Mouse (Mus musculus) limb, embryonic 14.5 days (tissue): ENCODE measurements at regions not wholly inside any gene's neighbourhood (a gene's known extent, or its start where the extent isn't known, plus 50 kb on each side); places are given as distances from the start of the nearest gene placed in this dataset.

Experiments used
- ATAC-seq: fragments of 200-750 bp; cut with Nextera tagmentation; 2 replicates; pipeline ENCODE4 v1.8.0; 2017; ENCODE audit warnings: low read depth, moderate number of reproducible peaks, moderate TSS enrichment; ENCODE audit not compliant: low FRiP score
- DNase-seq: peaks from one replicate; pipeline ENCODE4 v3.0.0-alpha.2; 2015; ENCODE audit warnings: low spot score
- H3K27ac ChIP-seq: fragments of 300-500 bp; sonication (generic); replicated peaks from 2 replicates; pipeline ENCODE4 v1.5.1; 2014; ENCODE audit warnings: low read depth, mild to moderate bottlenecking, low read length, moderate library complexity, mixed read lengths
- H3K27me3 ChIP-seq: fragments of 300-500 bp; sonication (generic); 2 replicates; pipeline ENCODE4 v1.6.1; 2014; ENCODE audit warnings: low read length, mixed read lengths; ENCODE audit not compliant: control insufficient read depth, insufficient read depth
- H3K36me3 ChIP-seq: fragments of 300-500 bp; sonication (generic); 2 replicates; pipeline ENCODE4 v1.6.1; 2014; ENCODE audit warnings: mild to moderate bottlenecking, low read length, moderate library complexity, mixed read lengths; ENCODE audit not compliant: control insufficient read depth, insufficient read depth
- H3K4me1 ChIP-seq: fragments of 300-500 bp; sonication (generic); 2 replicates; pipeline ENCODE4 v1.6.1; 2014; ENCODE audit warnings: antibody characterized with exemption, low read length, mixed read lengths; ENCODE audit not compliant: control insufficient read depth, insufficient read depth
- H3K4me2 ChIP-seq: fragments of 300-500 bp; sonication (generic); replicated peaks from 2 replicates; pipeline ENCODE4 v1.6.1; 2014; ENCODE audit warnings: low read depth, mild to moderate bottlenecking, low read length, moderate library complexity; ENCODE audit not compliant: severe bottlenecking
- H3K4me3 ChIP-seq: fragments of 300-500 bp; sonication (generic); replicated peaks from 2 replicates; pipeline ENCODE4 v1.5.1; 2014; ENCODE audit warnings: low read length
- H3K9ac ChIP-seq: fragments of 300-500 bp; sonication (generic); 2 replicates; pipeline ENCODE4 v1.6.1; 2014; ENCODE audit warnings: mild to moderate bottlenecking, low read depth, low read length, moderate library complexity; ENCODE audit not compliant: severe bottlenecking
- H3K9me3 ChIP-seq: fragments of 300-500 bp; sonication (generic); 2 replicates; pipeline ENCODE4 v1.6.1; 2016; ENCODE audit warnings: low read length; ENCODE audit not compliant: control insufficient read depth
- POLR2A ChIP-seq: fragments of 200-500 bp; IDR thresholded peaks from 2 replicates; pipeline ENCODE4 v1.8.0; 2012; ENCODE audit warnings: inconsistent platforms, mild to moderate bottlenecking, moderate library complexity, borderline replicate concordance; ENCODE audit not compliant: insufficient read depth, insufficient read length; ENCODE audit errors: extremely low read depth
- WGBS: fragments of 180-500 bp; shearing (Covaris S2); extraction: QIAGEN DNeasy Blood & Tissue Kit; methylation state at CpG from one replicate; pipeline ENCODE4 v1.1.7; 2014; 5-methylcytosine and 5-hydroxymethylcytosine counted together

DNA sequence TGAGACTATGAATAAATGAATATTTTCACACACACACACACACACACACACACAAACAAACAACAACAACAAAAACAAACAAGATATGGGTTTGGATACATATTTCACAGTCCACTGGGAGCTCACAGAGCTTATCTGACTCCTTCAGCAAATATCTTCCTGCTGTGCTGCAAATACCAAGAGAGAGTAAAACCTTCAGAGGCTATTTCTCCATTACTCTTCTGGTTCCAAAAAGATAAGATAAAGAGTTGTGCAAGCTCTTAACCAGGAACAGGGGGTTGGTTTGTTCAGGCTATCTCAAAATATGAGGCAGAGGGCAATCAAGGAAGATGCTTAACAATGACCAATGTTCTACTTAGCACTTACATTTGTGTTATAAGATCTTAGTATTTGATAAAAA lies 416.1 kb upstream of the Nrp1 start:
- ATAC-seq, result no peak
- H3K4me1 ChIP-seq, result no peaks in the 10 kb centered on the region
- no peak overlapping the region for H3K9ac ChIP-seq
- no peak overlapping the region for H3K4me3 ChIP-seq
- no peaks in the 10 kb centered on the region for H3K36me3 ChIP-seq
- TF ChIP-seq POLR2A, result no peak
- no peaks in the 10 kb centered on the region for H3K9me3 ChIP-seq
- no peak for DNase-seq
- no peak overlapping the region for H3K4me2 ChIP-seq
- H3K27me3 ChIP-seq, result no peaks in the 10 kb centered on the region
- no peak overlapping the region for H3K27ac ChIP-seq

DNA sequence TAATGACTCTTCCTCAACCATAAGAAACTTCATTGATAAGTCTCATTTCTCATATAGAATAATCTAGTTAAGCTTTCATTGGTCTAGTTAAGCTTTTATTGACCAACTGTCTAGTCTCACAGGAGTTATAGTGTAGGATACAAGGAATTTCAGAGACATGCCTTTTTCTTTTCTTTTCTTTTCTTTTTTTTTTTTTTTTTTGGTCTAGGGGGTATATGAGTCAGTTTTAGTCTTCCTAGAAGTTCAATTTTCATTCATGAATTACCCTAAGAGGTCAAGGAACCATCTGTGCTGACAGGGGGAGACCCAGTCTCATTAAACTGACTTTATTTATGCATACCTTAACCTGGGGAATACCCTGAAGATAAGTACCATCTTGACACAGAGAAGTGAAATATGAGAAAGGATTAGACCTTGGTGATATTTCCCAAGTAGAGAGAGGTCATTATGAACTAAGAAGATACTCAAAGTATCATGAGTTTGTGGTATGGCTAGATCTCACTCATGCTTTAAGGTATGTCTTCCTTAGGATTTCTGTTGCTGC lies 413.4 kb upstream of the Nrp1 start:
- TF ChIP-seq POLR2A, result no peak
- ATAC-seq (no peak), DNase-seq (no peak)
- no peak overlapping the region for H3K4me2 ChIP-seq
- no peaks in the 10 kb centered on the region for H3K9me3 ChIP-seq
- no peak overlapping the region for H3K27ac ChIP-seq
- H3K27me3 ChIP-seq, result no peaks in the 10 kb centered on the region
- H3K36me3 ChIP-seq, result no peaks in the 10 kb centered on the region
- no peak overlapping the region for H3K4me3 ChIP-seq
- H3K4me1 ChIP-seq, result no peaks in the 10 kb centered on the region
- H3K9ac ChIP-seq, result no peak overlapping the region

DNA sequence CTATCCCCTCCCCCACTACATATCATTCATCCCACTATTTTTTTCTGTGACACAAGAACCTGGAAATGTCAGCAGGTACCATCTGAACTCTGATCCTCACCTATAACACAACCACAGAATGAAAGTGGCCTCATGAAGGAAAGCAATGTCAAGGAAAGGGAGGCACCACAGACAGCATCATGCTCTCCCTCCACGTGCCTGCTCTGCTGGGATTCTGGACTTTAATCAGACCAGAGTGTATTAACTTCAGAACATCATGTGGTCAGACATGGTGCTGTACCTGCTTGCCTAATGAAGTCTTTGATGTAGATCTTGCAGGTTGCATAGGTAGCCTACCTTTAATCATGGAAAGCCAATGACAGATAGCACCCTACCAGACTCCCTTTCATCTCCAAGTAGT lies 400.8 kb upstream of the Nrp1 start:
- Histone ChIP-seq H3K4me2 (no peak overlapping the region), H3K9ac (no peak overlapping the region), H3K36me3 (no peaks in the 10 kb centered on the region), H3K27me3 (no peaks in the 10 kb centered on the region), H3K4me1 (no peaks in the 10 kb centered on the region), H3K9me3 (no peaks in the 10 kb centered on the region), H3K27ac (no peak overlapping the region), H3K4me3 (no peak overlapping the region)
- TF ChIP-seq POLR2A, result no peak
- DNase-seq (no peak), ATAC-seq (no peak)
- 54% methylated on average over 1 of the region's 1 CpGs for WGBS

DNA sequence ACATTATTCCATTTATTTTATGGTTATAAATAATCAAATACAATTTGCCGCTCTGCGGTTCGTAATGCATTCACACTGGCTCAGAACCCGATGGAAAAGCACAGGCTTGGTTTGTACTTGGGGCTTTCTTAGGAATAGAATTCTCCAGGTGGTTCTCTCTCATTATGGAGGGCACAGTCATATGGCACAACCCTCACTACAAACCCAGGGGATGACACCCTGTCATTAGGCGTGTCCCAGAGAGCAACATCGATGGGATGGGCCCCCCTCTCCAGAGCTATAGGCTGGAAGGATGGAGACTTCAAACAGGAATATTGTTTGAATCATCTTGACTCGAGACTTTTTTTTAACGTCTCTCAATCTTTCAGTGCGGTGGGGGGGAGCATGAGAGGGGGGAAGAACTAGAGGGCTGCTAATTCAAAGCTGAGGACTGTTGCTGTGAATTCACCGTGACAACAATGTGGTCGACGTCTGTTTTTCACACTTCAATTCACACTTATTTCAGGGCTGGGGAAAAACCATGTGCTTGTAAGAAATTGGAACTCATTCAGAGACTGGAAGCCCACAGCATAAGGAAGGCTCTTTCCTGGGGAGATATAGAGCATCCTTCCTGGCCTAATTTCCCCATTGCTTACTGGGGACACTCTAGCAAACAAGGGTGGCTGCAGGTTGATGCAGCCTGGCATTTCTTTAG lies 399.9 kb upstream of the Nrp1 start:
- 69% methylated on average over 12 of the region's 12 CpGs for WGBS
- no peak overlapping the region for H3K27ac ChIP-seq

DNA sequence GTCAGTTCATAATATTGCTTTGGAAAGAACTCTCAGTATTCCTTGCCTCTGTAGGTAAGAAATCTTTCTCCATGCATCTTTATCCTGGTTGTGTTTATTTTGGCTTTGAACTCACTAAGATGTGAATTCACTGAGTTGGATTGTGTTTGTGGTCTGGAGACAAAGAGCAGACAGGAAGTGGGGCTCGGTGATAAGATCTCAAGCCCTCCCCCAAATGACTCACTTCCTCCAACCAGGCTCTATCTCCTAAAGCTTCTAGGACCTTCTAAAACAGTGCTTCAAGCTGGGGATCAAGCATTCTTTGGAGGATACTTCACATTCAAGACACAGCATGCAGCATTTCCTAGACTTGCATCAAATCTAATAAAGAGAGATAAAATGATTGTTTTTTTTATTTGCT lies 395.5 kb upstream of the Nrp1 start:
- Histone ChIP-seq H3K9ac (no peak overlapping the region), H3K9me3 (no peaks in the 10 kb centered on the region), H3K4me3 (no peak overlapping the region), H3K4me1 (no peaks in the 10 kb centered on the region), H3K27ac (no peak overlapping the region), H3K27me3 (no peaks in the 10 kb centered on the region), H3K4me2 (no peak overlapping the region), H3K36me3 (no peaks in the 10 kb centered on the region)
- DNase-seq (no peak), ATAC-seq (no peak)
- 71% methylated on average over 1 of the region's 1 CpGs for WGBS
- no peak for TF ChIP-seq POLR2A

More for the DNA sequence above, 399.9 kb upstream of the Nrp1 start:
- Histone ChIP-seq H3K36me3 (no peaks in the 10 kb centered on the region), H3K4me3 (no peak overlapping the region), H3K4me1 (no peaks in the 10 kb centered on the region), H3K9ac (no peak overlapping the region), H3K4me2 (no peak overlapping the region), H3K27me3 (no peaks in the 10 kb centered on the region), H3K9me3 (no peaks in the 10 kb centered on the region)
- DNase-seq (no peak), ATAC-seq (no peak)
- no peak for TF ChIP-seq POLR2A
